Mouse (Mus musculus) small intestine, adult 2 months (tissue): Measurements from ENCODE around the gene Nap1l1. TPM values are rescaled to one million over a fixed set of nuclear protein-coding genes. Genes with fewer than 3 reads are reported as not detected.

Experiments
- H3K27ac ChIP-seq: fragments of 200-500 bp; 2 replicates; pipeline ENCODE4 v1.5.1; 2012; ENCODE audit warnings: low read depth, low read length, control low read depth, inconsistent platforms; ENCODE audit not compliant: insufficient read depth
- H3K27me3 ChIP-seq: fragments of 200-500 bp; 2 replicates; pipeline ENCODE4 v1.6.1; 2012; ENCODE audit warnings: mild to moderate bottlenecking, moderate library complexity, low read length, inconsistent platforms; ENCODE audit not compliant: control insufficient read depth, insufficient read depth
- H3K36me3 ChIP-seq: fragments of 200-500 bp; 2 replicates; pipeline ENCODE4 v1.6.1; 2012; ENCODE audit warnings: mild to moderate bottlenecking, low read length, control low read depth, inconsistent platforms; ENCODE audit not compliant: control insufficient read depth, insufficient read depth
- H3K4me1 ChIP-seq: fragments of 200-500 bp; 2 replicates; pipeline ENCODE4 v1.6.1; 2012; ENCODE audit warnings: low read length, inconsistent platforms, mixed read lengths; ENCODE audit not compliant: control insufficient read depth, insufficient read depth, insufficient read length
- H3K4me3 ChIP-seq: fragments of 200-500 bp; 2 replicates; pipeline ENCODE4 v1.5.1; 2012; ENCODE audit warnings: low read depth, mild to moderate bottlenecking, control low read depth, inconsistent platforms, low read length, moderate library complexity
- CTCF ChIP-seq: fragments of 200-500 bp; IDR thresholded peaks from 2 replicates; pipeline ENCODE4 v1.5.1; 2012; ENCODE audit warnings: low read depth, mild to moderate bottlenecking, control low read depth, inconsistent platforms, low read length, moderate library complexity, mixed read lengths; ENCODE audit not compliant: insufficient replicate concordance, insufficient read length; ENCODE audit errors: extremely low read depth
- POLR2A ChIP-seq: fragments of 200-500 bp; IDR thresholded peaks from 2 replicates; pipeline ENCODE4 v1.6.1; 2012; ENCODE audit warnings: low read depth, mild to moderate bottlenecking, control low read depth, inconsistent platforms, low read length, moderate library complexity
- WGBS: fragments of 180-500 bp; shearing (Covaris S2); methylation state at CpG from one replicate; pipeline ENCODE4 v1.1.7; 2018; 5-methylcytosine and 5-hydroxymethylcytosine counted together
- polyA plus RNA-seq: library from polyadenylated mRNA; depleted of rRNA; stranded (reverse); fragments of >200 nt; gene quantifications from 2 replicates; pipeline ENCODE4 v1.2.3, GENCODE M21; 2012

Gene Nap1l1
- polyA plus RNA-seq, 1 experiment = 0.99 TPM

DNA sequence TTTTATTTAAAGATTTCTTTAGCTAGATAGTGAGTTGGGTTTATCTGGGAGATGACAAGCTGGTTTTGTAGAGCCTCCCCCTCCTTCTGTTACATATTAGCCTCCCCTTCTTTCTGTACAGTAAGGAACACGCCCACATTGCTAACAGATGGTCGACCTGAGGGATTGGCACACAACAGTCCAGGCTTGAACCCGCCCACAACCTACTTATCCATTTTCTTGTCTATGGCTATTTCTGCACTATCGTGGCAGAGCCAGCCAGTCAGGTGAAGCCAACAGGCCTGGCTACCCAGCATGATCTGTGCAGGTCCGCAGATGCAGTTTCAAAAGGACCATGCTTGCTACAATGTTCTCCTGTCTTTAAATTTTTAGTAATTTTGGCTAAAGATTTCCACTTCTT lies 54.0 kb downstream of the Nap1l1 start:
- Histone ChIP-seq H3K27ac (no peak overlapping the region), H3K4me1 (peaks cover 4% of the 10 kb centered on the region; the same call in 1 of the 2 replicates), H3K4me3 (no peak overlapping the region), H3K36me3 (no peaks in the 10 kb centered on the region), H3K27me3 (no peaks in the 10 kb centered on the region)
- WGBS = 42% methylated on average over 5 of the region's 5 CpGs
- TF ChIP-seq CTCF = no peak
- no peak for TF ChIP-seq POLR2A

DNA sequence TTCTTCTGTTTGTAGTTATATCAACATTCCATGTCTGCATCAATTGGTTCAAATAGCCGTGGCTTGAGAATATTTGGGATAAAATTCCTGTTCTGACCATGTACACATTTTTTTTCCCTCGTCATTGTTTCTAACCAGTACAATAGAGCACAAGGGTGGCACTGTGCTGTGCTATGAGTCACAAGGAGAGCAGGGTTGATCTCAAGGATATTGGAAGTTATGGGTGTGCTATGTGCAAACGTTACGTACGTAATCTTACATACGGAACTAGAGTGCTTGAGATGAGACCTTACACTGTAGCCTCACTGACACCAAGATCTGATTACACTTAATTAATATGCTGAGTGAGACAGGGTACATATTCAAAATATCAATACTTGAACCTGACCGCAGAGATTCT lies 54.6 kb downstream of the Nap1l1 start:
- Histone ChIP-seq H3K36me3 (no peaks in the 10 kb centered on the region), H3K4me3 (no peak overlapping the region), H3K4me1 (peaks cover 4% of the 10 kb centered on the region; the same call in 1 of the 2 replicates), H3K27me3 (no peaks in the 10 kb centered on the region), H3K27ac (no peak overlapping the region)
- TF ChIP-seq POLR2A (no peak), CTCF (no peak)
- WGBS = 84% methylated on average over 7 of the region's 7 CpGs

DNA sequence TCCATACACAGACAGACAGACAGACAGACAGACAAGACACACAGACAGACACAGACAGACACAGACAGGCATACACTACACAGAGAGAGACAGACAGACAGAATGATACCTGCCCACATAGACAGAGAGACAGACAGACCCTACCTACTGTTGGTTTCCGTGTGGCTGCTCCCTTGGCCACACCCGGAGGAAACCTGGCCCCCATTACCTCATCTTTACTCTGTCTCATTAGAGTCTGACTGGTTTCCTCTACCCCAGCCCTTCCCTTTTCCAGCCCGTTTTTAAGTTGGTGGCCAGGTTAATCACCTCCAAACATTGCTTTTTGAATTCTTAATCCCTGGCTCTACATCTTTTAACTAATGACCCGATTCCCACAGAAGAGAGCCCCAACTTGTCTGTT lies 55.3 kb downstream of the Nap1l1 start:
- peaks cover 4% of the 10 kb centered on the region; the same call in 1 of the 2 replicates for H3K4me1 ChIP-seq
- H3K27ac ChIP-seq = no peak overlapping the region
- H3K27me3 ChIP-seq = no peaks in the 10 kb centered on the region
- no peaks in the 10 kb centered on the region for H3K36me3 ChIP-seq
- 53% methylated on average over 4 of the region's 4 CpGs for WGBS
- TF ChIP-seq CTCF (no peak), POLR2A (no peak)
- H3K4me3 ChIP-seq = no peak overlapping the region

DNA sequence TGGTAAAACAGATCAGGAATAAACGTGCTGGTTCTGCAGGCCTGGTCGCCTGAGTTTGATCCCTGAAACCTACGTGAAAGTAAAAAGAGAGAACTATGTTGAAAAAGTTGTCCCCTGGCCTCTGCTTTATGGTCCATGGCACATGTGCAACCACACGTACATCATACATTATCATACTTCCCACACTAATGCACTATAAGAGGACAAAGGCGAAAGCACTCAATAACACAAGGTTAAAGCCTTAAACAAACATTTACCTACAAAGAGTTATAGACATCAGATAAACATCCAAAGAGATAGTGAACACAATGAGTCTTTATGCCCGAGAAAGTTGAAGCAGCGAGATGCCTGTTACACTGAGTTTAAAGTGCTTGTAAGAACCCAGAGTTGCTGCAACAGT lies 57.4 kb downstream of the Nap1l1 start:
- H3K4me3 ChIP-seq = no peak overlapping the region
- no peaks in the 10 kb centered on the region for H3K36me3 ChIP-seq
- no peaks in the 10 kb centered on the region for H3K27me3 ChIP-seq
- no peak overlapping the region for H3K27ac ChIP-seq
- 37% methylated on average over 7 of the region's 7 CpGs for WGBS
- TF ChIP-seq POLR2A (no peak), CTCF (no peak)
- H3K4me1 ChIP-seq = peaks cover 4% of the 10 kb centered on the region; the same call in 1 of the 2 replicates

DNA sequence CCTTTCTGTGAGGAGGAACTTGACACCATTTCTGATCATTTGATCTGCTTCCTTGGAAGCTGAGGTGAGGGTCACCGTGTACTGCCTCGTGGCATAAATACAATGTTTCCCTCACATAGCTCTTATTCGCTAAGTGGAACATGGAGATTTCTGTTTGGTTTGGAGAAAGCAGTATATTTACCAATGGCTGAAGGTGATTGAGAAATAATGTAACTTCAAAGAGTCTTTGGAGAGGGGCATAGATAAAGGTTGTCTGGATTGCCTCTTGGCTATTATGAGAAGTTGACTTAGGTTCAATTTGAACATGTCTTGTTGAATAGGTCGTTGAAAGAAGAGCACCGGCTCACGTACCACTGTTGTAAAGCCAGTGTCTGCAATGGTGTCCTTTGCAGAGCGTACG lies 61.7 kb downstream of the Nap1l1 start:
- Histone ChIP-seq H3K4me3 (no peak overlapping the region), H3K27me3 (no peaks in the 10 kb centered on the region), H3K36me3 (no peaks in the 10 kb centered on the region), H3K4me1 (peaks cover 5% of the 10 kb centered on the region; the same call in 1 of the 2 replicates), H3K27ac (no peak overlapping the region)
- no peak for TF ChIP-seq CTCF
- no peak for TF ChIP-seq POLR2A
- 87% methylated on average over 8 of the region's 8 CpGs for WGBS

DNA sequence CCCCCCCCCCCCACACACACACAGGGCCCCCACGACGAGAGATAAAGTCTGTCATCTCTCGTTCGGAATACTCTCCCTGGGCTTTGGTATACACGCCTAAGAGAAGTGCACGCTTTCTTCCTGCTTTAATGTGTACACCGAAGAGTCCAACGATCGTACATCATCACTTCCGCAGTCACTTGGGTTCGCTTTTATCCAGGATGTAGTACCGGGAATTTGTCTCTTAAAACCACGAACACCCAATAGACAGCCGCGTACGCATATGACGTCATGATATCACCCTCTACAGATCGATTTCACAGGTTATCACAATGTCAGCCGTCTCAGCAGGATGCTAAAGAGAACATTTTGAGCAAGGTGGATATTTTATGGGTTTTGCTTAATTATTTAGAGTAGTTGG lies 64.4 kb downstream of the Nap1l1 start:
- H3K27me3 ChIP-seq = no peaks in the 10 kb centered on the region
- H3K27ac ChIP-seq = no peak overlapping the region
- 71% methylated on average over 19 of the region's 19 CpGs for WGBS
- H3K4me3 ChIP-seq = no peak overlapping the region
- H3K4me1 ChIP-seq = peaks cover 4% of the 10 kb centered on the region; the same call in 1 of the 2 replicates
- H3K36me3 ChIP-seq = no peaks in the 10 kb centered on the region
- no peak for TF ChIP-seq CTCF
- TF ChIP-seq POLR2A = no peak

DNA sequence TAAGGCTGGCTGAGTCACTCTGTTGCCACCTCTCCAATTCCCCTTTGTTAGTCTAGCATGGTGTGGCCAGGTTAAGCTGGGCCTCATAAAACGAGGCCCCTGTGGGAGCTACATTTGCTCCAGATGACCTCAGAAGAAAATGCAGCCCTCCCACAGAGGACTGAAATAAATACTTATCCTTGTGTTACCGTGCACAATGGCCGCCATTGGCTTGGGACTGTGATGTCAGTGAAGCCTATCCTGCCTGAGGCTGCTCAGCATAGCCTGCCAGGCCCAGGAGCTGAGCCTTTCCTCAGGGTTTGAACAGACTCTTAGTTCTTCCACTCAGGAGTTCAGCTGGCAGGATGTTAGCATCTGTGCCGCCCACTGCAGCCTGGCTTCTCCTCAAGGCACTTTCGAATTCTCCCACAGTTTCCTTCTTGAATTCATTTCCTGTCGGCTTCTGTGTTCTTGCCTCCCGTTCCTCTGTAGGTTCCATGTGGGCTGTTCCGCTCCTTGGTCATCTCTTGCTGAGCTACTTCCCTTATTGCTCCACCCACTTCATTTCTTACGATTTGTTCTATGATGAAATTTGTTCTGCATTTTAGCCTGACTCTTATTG lies 66.8 kb downstream of the Nap1l1 start:
- H3K36me3 ChIP-seq = no peaks in the 10 kb centered on the region
- no peak overlapping the region for H3K27ac ChIP-seq
- H3K27me3 ChIP-seq = no peaks in the 10 kb centered on the region
- TF ChIP-seq CTCF (no peak), POLR2A (no peak)
- 27% methylated on average over 9 of the region's 9 CpGs for WGBS
- peaks cover 18% of the 10 kb centered on the region; the same call in 1 of the 2 replicates for H3K4me1 ChIP-seq
- H3K4me3 ChIP-seq = no peak overlapping the region
